Mouse (Mus musculus): Measurements from ENCODE around the gene March9.
A peak's percentile ranks its signal among the peaks of the same experiment; 100 is the strongest.

March9 gene

DNA sequence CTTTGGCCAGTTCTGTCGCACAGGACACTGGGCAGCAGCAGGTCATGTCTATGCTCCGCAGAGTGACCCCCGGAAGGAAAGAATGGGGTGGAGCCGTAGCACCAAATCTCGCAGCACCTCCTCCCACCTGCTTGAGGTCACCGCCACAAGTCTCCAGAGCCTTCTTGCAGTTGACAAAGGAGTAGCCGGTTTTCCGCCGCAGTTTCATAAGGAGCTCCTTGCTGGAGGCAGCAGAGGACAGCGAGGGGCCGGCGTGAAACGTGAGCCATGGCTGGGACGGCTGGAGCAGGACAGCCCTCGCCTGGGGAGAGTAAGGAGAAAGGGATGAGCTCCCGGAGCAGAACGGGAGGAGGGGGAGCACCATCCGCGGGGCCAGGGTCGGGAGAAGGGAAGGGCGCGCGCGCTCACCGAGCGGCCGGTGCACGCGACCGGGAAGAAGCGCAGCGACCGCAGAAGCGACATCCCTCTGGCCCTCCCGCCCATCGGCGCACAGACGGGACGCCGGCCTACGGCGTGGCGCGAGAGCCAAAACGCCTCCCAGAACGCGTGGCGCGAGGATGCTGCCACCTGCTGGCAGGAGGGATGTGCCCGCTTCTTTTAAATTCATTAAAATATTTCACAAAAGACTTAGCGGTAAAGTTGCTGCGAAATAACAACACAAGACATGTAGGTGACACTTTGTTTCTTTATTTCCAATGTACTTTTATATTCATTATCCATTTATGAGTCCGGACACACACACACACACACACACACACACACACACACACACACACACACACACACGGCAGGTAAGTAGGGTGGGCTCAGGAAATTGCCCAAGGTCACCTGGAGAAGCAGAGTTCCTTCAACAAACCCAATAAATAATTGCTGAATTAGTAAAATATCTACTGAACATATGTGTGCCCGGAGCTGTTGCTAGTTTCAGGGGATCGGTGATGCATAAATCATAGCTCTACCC lies 29.4 kb downstream of the March9 start, which contains the start of gene Tsfm:
Gene Tsfm (minus strand): TSS at position 505 of the 961 bp plus-strand sequence.
- DNase-seq, result peak; percentile 88

DNA sequence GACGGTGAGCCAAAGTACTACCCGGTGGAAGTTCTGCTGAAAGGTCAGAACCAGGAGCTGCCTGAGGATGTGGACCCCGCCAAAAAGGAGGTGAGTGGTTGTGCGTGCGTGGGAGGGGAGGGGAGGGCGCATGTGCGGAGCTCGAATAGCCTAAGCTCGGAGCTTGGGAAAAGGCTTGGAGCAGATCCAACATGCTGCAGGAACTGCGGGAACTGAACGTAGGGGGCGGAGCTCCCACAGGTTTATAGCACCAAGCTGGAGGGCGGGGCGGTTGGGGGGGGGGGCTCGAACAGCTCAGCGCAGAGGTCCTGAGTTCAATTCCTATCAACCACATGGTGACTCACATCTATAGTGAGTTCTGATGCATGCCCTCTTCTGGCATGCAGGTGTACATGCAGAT lies 41.6 kb downstream of the March9 start:
- DNase-seq, result no peak

DNA sequence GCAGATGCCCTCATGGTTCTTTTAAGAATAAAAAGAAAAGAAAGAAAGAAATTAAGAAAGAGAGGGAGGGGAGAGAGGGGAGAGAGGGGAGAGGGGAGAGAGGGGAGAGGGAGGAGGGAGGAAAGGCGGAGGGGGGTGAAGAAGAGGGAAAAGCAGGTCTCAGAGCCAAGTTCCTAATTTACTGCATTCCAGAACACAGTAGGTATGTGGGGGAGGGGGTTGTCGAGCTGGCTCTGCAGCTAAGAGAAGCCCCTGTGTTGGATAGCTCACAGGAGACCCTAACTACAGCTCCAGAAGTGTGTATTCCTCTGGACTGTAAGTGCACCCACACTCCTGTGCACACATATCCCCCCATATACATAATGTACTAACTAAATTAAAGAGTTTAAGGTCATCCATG lies 42.9 kb downstream of the March9 start:
- DNase-seq, result no peak

GRCm38 (mm10) chr10:127016488-127016887 lies 43.5 kb downstream of the March9 start:
- no peak for DNase-seq

Measured in cerebellum, adult 11-12 months (tissue).